Mouse (Mus musculus): ENCODE results near the gene Saa3. TPM values are rescaled to one million over a fixed set of nuclear protein-coding genes. Genes with fewer than 3 reads are reported as not detected.

Gene Saa3
- polyA plus RNA-seq, 1 experiment from 2014 or later: not detected

- Histone ChIP-seq H3K9me3 (ENCODE audit: control insufficient read depth, low read length) (no peaks in the 10 kb centered on the region), H3K27me3 (ENCODE audit: control insufficient read depth, insufficient read depth, low read length) (no peaks in the 10 kb centered on the region), H3K4me3 (replicated peaks; ENCODE audit: low read depth, low read length) (no peak overlapping the region), H3K9ac (replicated peaks; ENCODE audit: low read length) (no peak overlapping the region), H3K36me3 (ENCODE audit: control insufficient read depth, insufficient read depth, low read length) (no peaks in the 10 kb centered on the region), H3K4me1 (ENCODE audit: control insufficient read depth, insufficient read depth, low read length) (no peaks in the 10 kb centered on the region), H3K27ac (replicated peaks; ENCODE audit: low read depth, low read length) (no peak overlapping the region), H3K4me2 (ENCODE audit: low read length) (no peak overlapping the region)
- ATAC-seq (ENCODE audit: low FRiP score, low TSS enrichment) (no peak), DNase-seq (no peak)
- WGBS: 82% methylated on average over 7 of the region's 7 CpGs
Measured at GRCm38 (mm10) chr7:46719526-46719925, 4.0 kb upstream of the Saa3 start.

GRCm38 (mm10) chr7:46718591-46719270 lies 3.2 kb upstream of the Saa3 start:
- H3K4me1 ChIP-seq (ENCODE audit: control insufficient read depth, insufficient read depth, low read length): no peaks in the 10 kb centered on the region
- H3K27ac ChIP-seq (replicated peaks; ENCODE audit: low read depth, low read length): no peak overlapping the region
- ATAC-seq (ENCODE audit: low FRiP score, low TSS enrichment) (no peak), DNase-seq (no peak)
- H3K4me3 ChIP-seq (replicated peaks; ENCODE audit: low read depth, low read length): no peak overlapping the region
- H3K9me3 ChIP-seq (ENCODE audit: control insufficient read depth, low read length): no peaks in the 10 kb centered on the region
- H3K36me3 ChIP-seq (ENCODE audit: control insufficient read depth, insufficient read depth, low read length): no peaks in the 10 kb centered on the region
- no peaks in the 10 kb centered on the region for H3K27me3 ChIP-seq (ENCODE audit: control insufficient read depth, insufficient read depth, low read length)
- no peak overlapping the region for H3K9ac ChIP-seq (replicated peaks; ENCODE audit: low read length)
- WGBS: 79% methylated on average over 7 of the region's 7 CpGs
- H3K4me2 ChIP-seq (ENCODE audit: low read length): no peak overlapping the region

- no peaks in the 10 kb centered on the region for H3K4me1 ChIP-seq (ENCODE audit: control insufficient read depth, insufficient read depth, low read length)
- H3K4me3 ChIP-seq (replicated peaks; ENCODE audit: low read depth, low read length): no peak overlapping the region
- H3K27ac ChIP-seq (replicated peaks; ENCODE audit: low read depth, low read length): no peak overlapping the region
- no peaks in the 10 kb centered on the region for H3K9me3 ChIP-seq (ENCODE audit: control insufficient read depth, low read length)
- H3K4me2 ChIP-seq (ENCODE audit: low read length): no peak overlapping the region
- no peak overlapping the region for H3K9ac ChIP-seq (replicated peaks; ENCODE audit: low read length)
- H3K36me3 ChIP-seq (ENCODE audit: control insufficient read depth, insufficient read depth, low read length): no peaks in the 10 kb centered on the region
- H3K27me3 ChIP-seq (ENCODE audit: control insufficient read depth, insufficient read depth, low read length): no peaks in the 10 kb centered on the region
- ATAC-seq (ENCODE audit: low FRiP score, low TSS enrichment): no peak
- no peak for DNase-seq
- WGBS: 73% methylated on average over 5 of the region's 5 CpGs
Measured at GRCm38 (mm10) chr7:46716897-46717296, 1.4 kb upstream of the Saa3 start.

- 29% methylated on average over 6 of the region's 6 CpGs for WGBS
- Histone ChIP-seq H3K4me1 (ENCODE audit: control insufficient read depth, insufficient read depth, low read length) (peaks cover 3% of the 10 kb centered on the region), H3K27me3 (ENCODE audit: control insufficient read depth, insufficient read depth, low read length) (no peaks in the 10 kb centered on the region), H3K9ac (replicated peaks; ENCODE audit: low read length) (no peak overlapping the region), H3K27ac (replicated peaks; ENCODE audit: low read depth, low read length) (no peak overlapping the region), H3K9me3 (ENCODE audit: control insufficient read depth, low read length) (no peaks in the 10 kb centered on the region), H3K4me2 (ENCODE audit: low read length) (no peak overlapping the region), H3K4me3 (replicated peaks; ENCODE audit: low read depth, low read length) (no peak overlapping the region), H3K36me3 (ENCODE audit: control insufficient read depth, insufficient read depth, low read length) (no peaks in the 10 kb centered on the region)
- no peak for ATAC-seq (ENCODE audit: low FRiP score, low TSS enrichment)
- DNase-seq: peak; percentile 70
Measured at GRCm38 (mm10) chr7:46714518-46714917, 982 bp downstream of the Saa3 start.

GRCm38 (mm10) chr7:46712250-46712649 lies 3.2 kb downstream of the Saa3 start:
- H3K4me2 ChIP-seq (ENCODE audit: low read length): no peak overlapping the region
- WGBS: 79% methylated on average over 6 of the region's 6 CpGs
- H3K36me3 ChIP-seq (ENCODE audit: control insufficient read depth, insufficient read depth, low read length): 0 out of 2 replicates have a peak, but pooled peaks cover 7% of the 10 kb centered on the region

GRCm38 (mm10) chr7:46710390-46710844 lies 5.1 kb downstream of the Saa3 start, which contains the start of gene Saal1:
Gene Saal1 (minus strand): TSS chr7:46710680.
- Histone ChIP-seq H3K27me3 (ENCODE audit: control insufficient read depth, insufficient read depth, low read length) (no peaks in the 10 kb centered on the region), H3K9me3 (ENCODE audit: control insufficient read depth, low read length) (no peaks in the 10 kb centered on the region), H3K9ac (replicated peaks; ENCODE audit: low read length) (peak within 1 kb of the TSS; percentile 84), H3K36me3 (ENCODE audit: control insufficient read depth, insufficient read depth, low read length) (peaks cover 24% of the 10 kb centered on the region), H3K4me1 (ENCODE audit: control insufficient read depth, insufficient read depth, low read length) (peaks cover 6% of the 10 kb centered on the region), H3K4me3 (replicated peaks; ENCODE audit: low read depth, low read length) (peak within 1 kb of the TSS; percentile 75), H3K27ac (replicated peaks; ENCODE audit: low read depth, low read length) (peak within 1 kb of the TSS; percentile 83), H3K4me2 (ENCODE audit: low read length) (peak within 1 kb of the TSS; percentile 62)
- DNase-seq (peak; percentile 97), ATAC-seq (ENCODE audit: low FRiP score, low TSS enrichment) (peak; percentile 94)
- 0% methylated on average over 38 of the region's 38 CpGs for WGBS

More at GRCm38 (mm10) chr7:46712250-46712649, 3.2 kb downstream of the Saa3 start:
- Histone ChIP-seq H3K9me3 (ENCODE audit: control insufficient read depth, low read length) (no peaks in the 10 kb centered on the region), H3K9ac (replicated peaks; ENCODE audit: low read length) (no peak overlapping the region), H3K27ac (replicated peaks; ENCODE audit: low read depth, low read length) (no peak overlapping the region), H3K4me1 (ENCODE audit: control insufficient read depth, insufficient read depth, low read length) (peaks cover 6% of the 10 kb centered on the region), H3K4me3 (replicated peaks; ENCODE audit: low read depth, low read length) (no peak overlapping the region), H3K27me3 (ENCODE audit: control insufficient read depth, insufficient read depth, low read length) (no peaks in the 10 kb centered on the region)
- ATAC-seq (ENCODE audit: low FRiP score, low TSS enrichment): no peak
- DNase-seq: no peak

GRCm38 (mm10) chr7:46700521-46701025 lies 14.9 kb downstream of the Saa3 start:
- H3K36me3 ChIP-seq (ENCODE audit: control insufficient read depth, insufficient read depth, low read length): peaks cover 86% of the 10 kb centered on the region
- H3K9ac ChIP-seq (replicated peaks; ENCODE audit: low read length): no peak overlapping the region
- H3K4me3 ChIP-seq (replicated peaks; ENCODE audit: low read depth, low read length): no peak overlapping the region
- ATAC-seq (ENCODE audit: low FRiP score, low TSS enrichment) (no peak), DNase-seq (no peak)
- no peak overlapping the region for H3K27ac ChIP-seq (replicated peaks; ENCODE audit: low read depth, low read length)
- H3K9me3 ChIP-seq (ENCODE audit: control insufficient read depth, low read length): no peaks in the 10 kb centered on the region
- H3K27me3 ChIP-seq (ENCODE audit: control insufficient read depth, insufficient read depth, low read length): no peaks in the 10 kb centered on the region
- H3K4me1 ChIP-seq (ENCODE audit: control insufficient read depth, insufficient read depth, low read length): no peaks in the 10 kb centered on the region
- 95% methylated on average over 6 of the region's 6 CpGs for WGBS
- no peak overlapping the region for H3K4me2 ChIP-seq (ENCODE audit: low read length)

- no peak overlapping the region for H3K9ac ChIP-seq (replicated peaks; ENCODE audit: low read length)
- H3K27ac ChIP-seq (replicated peaks; ENCODE audit: low read depth, low read length): no peak overlapping the region
- no peaks in the 10 kb centered on the region for H3K4me1 ChIP-seq (ENCODE audit: control insufficient read depth, insufficient read depth, low read length)
- no peak for ATAC-seq (ENCODE audit: low FRiP score, low TSS enrichment)
- no peak overlapping the region for H3K4me3 ChIP-seq (replicated peaks; ENCODE audit: low read depth, low read length)
- WGBS: 89% methylated on average over 1 of the region's 1 CpGs
- no peak overlapping the region for H3K4me2 ChIP-seq (ENCODE audit: low read length)
- no peak for DNase-seq
- no peaks in the 10 kb centered on the region for H3K9me3 ChIP-seq (ENCODE audit: control insufficient read depth, low read length)
- H3K36me3 ChIP-seq (ENCODE audit: control insufficient read depth, insufficient read depth, low read length): peaks cover 65% of the 10 kb centered on the region
- no peaks in the 10 kb centered on the region for H3K27me3 ChIP-seq (ENCODE audit: control insufficient read depth, insufficient read depth, low read length)
Measured at GRCm38 (mm10) chr7:46696754-46697153, 18.7 kb downstream of the Saa3 start.

GRCm38 (mm10) chr7:46686827-46687226 lies 28.7 kb downstream of the Saa3 start:
- H3K4me3 ChIP-seq (replicated peaks; ENCODE audit: low read depth, low read length): no peak overlapping the region
- no peak for ATAC-seq (ENCODE audit: low FRiP score, low TSS enrichment)
- no peak overlapping the region for H3K27ac ChIP-seq (replicated peaks; ENCODE audit: low read depth, low read length)
- no peaks in the 10 kb centered on the region for H3K4me1 ChIP-seq (ENCODE audit: control insufficient read depth, insufficient read depth, low read length)
- H3K9me3 ChIP-seq (ENCODE audit: control insufficient read depth, low read length): no peaks in the 10 kb centered on the region
- DNase-seq: no peak
- WGBS: 91% methylated on average over 5 of the region's 5 CpGs
- no peaks in the 10 kb centered on the region for H3K27me3 ChIP-seq (ENCODE audit: control insufficient read depth, insufficient read depth, low read length)
- H3K9ac ChIP-seq (replicated peaks; ENCODE audit: low read length): no peak overlapping the region
- H3K36me3 ChIP-seq (ENCODE audit: control insufficient read depth, insufficient read depth, low read length): peaks cover 41% of the 10 kb centered on the region
- no peak overlapping the region for H3K4me2 ChIP-seq (ENCODE audit: low read length)

All from midbrain, embryonic 14.5 days (tissue).